Mouse (Mus musculus) testis, postnatal 14 days (tissue): ENCODE data around the gene Gm12695.

Experiments used
- DNase-seq: peaks from one replicate; pipeline ENCODE4 v3.0.0; 2021; ENCODE audit warnings: low spot score

The Gm12695 gene

DNA sequence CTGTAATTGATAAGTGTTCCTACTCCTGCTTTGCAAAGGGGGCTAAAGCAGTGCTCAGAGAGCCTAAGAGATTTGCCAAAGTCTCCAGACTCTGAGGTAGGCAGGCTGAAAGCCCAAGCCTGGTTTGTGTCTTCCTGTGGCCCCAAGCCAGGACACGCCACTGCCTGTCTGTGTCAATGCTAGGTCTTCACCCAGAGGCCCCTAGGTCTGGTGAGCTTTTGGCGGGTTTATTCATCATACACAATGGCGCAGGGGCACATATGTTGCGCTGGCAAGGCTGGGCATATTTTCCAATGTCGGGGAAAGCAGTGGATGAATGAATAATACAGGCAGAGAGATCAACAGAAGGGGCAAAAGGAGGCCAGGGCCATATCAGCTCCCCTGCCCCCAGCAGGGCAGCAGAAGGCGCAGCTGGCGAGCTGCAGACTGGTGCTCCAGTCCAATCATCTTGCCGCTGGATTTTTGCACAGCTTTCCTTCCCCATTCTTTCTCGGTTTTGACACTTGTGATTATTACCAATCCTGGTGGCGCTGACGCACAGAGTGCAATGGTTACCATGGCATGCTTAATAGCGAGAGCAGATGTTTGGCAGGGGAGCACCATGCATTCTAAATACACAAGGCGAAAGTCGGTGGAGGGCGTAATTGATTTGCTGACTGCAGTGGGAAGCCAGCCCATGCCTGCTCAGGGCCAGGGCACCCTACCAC, 87.3 kb downstream of the Gm12695 start:
- DNase-seq = no peak

DNA sequence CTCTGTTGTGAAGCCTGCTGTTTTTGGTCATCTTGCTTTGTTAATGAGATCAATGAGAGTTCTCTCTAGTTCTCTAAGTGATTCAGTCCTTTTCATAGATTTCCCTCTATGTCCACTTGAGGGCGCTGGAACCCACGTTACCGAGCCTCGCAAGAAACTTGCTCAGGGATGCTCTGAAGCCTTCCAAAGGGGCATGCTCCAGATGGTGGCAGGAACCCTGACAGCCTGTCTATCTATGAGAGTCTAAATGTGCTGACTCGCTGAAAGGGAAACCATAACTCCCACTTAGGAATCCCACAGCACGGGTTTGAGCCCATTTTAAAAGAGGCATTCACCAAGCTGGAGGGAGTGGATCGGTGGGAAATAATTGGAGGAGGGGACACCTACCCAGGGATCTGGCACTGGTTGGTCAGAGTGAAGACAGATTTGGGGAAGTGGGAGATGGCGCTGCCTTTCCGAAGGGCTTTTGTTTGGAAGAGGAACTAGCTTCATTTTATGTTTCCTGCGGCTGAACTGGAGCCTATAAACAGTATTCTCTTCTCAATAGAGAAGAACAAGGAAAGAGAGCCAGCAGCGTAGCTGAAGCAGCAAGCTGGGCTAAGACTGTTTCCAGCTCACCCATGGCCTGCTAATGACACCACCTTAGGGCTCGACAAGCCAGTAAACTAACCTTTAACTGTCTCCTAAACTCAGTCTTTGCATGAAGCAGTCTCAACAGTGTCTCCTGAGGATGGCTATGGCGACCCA, 88.2 kb downstream of the Gm12695 start:
- peak; percentile 27 for DNase-seq

DNA sequence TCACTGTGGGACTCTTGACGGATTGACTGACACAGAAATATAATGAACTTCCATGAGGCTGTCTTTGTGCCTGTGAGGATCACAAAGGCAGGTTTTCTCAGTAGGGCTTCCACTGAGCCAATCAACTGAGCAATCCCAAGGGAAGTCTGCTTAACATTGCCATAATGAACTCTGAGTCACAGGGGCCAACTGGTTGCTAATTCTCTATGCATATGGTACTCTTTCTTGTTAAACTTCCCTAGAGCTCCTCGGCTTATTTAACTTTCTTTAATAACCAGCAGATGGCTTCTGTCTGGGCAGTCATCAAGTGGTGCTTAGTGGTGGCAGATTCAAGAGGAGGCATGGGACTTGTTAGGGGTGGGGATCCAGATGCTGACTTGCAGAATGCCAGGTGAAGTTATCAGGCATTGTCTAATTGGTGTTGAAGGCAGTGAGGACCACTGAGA, 97.6 kb downstream of the Gm12695 start:
- DNase-seq = no peak

DNA sequence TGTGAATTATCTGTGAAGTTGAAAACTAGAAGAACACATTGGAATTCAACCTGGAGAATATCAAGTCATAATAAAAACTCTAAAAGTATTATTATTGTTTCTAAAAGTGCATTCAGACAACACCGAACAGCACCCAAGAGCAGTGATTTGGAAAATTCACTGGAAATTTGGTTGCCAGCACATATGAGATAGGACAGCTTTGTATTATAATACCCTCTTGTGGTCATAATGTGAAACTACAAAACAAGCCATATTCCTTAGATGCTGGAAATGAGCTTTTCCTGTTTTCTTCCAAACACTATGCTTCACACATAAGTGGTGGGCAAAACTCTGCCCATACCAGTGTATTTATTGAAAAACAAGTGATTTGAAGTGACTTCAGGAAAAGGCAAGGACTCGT, 101.5 kb downstream of the Gm12695 start:
- no peak for DNase-seq

GRCm38 (mm10) chr4:96680966-96681365, 104.0 kb downstream of the Gm12695 start:
- no peak for DNase-seq

DNA sequence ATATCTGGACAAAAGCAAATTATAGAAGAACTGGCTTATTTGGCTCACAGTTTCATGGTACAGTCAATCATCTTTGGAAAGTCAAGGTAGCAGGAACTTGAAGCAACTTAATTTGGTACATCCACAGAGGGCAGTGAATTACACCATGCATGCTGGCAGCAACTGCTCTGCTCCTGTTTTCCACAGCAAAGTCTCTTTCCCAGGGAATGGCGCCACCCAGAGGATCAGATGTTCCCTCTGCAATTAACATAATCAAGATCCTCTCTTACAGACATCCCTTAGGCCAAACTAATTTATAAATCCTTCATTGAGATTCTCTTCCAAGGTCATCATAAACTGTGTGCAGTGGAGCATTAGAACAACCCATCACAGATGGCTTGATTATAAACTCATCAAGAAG, 104.8 kb downstream of the Gm12695 start:
- DNase-seq = no peak
